Mouse (Mus musculus) CH12.LX (cell line): ENCODE data around the gene Capn2.

Experiments
- CHD1 ChIP-seq: IDR thresholded peaks from 2 replicates; pipeline ENCODE4 v1.6.1; 2012; ENCODE audit warnings: low read depth, low read length, improper control_type of control experiment, inconsistent platforms
- GABPA ChIP-seq: IDR thresholded peaks from 2 replicates; pipeline ENCODE4 v1.6.1; 2012; ENCODE audit warnings: low read depth, low read length, improper control_type of control experiment, inconsistent platforms; ENCODE audit not compliant: insufficient replicate concordance
- NELFE ChIP-seq: IDR thresholded peaks from 2 replicates; pipeline ENCODE4 v1.6.1; 2011; ENCODE audit warnings: low read depth, low read length, improper control_type of control experiment

- TF ChIP-seq NELFE = no peak
- TF ChIP-seq GABPA = no peak
- TF ChIP-seq CHD1 = no peak
Observed at GRCm38 (mm10) chr1:182491839-182492238, 25.6 kb downstream of the Capn2 start.
